Mouse (Mus musculus) E14TG2a.4 (cell line): Measurements from ENCODE around the gene Ostf1.

Experiments used
- CTCF ChIP-seq: conservative IDR thresholded peaks from 2 replicates; pipeline ENCODE4 v1.5.1; 2014; ENCODE audit warnings: low read length
- NANOG ChIP-seq: IDR thresholded peaks from 2 replicates; pipeline ENCODE4 v1.6.1; 2014; ENCODE audit warnings: borderline replicate concordance, low read length, mixed read lengths
- POU5F1 ChIP-seq: IDR thresholded peaks from 2 replicates; pipeline ENCODE4 v1.6.1; 2014; ENCODE audit warnings: low read length, borderline replicate concordance

- TF ChIP-seq CTCF (no peak), POU5F1 (no peak), NANOG (no peak)
Measured at GRCm38 (mm10) chr19:18615680-18616240, 15.9 kb downstream of the Ostf1 start.
